Mouse (Mus musculus) kidney, adult 2 months (tissue): ENCODE data around the gene Csad.

ENCODE experiments used
- CTCF ChIP-seq: fragments of 200-500 bp; conservative IDR thresholded peaks from 2 replicates; pipeline ENCODE4 v1.5.1; 2011; ENCODE audit warnings: low read depth, mild to moderate bottlenecking, control low read depth, low read length, moderate library complexity, mixed read lengths; ENCODE audit not compliant: insufficient read depth, insufficient read length
- POLR2A ChIP-seq: fragments of 200-500 bp; IDR thresholded peaks from one replicate; pipeline ENCODE4 v1.6.1; 2011; ENCODE audit warnings: low read depth, low read length, control low read depth

GRCm38 (mm10) chr15:102250521-102250920 is 46.0 kb upstream of the Csad start:
- TF ChIP-seq CTCF (no peak), POLR2A (no peak)
